Mouse (Mus musculus): ENCODE measurements at regions not wholly inside any gene's neighbourhood (a gene's known extent, or its start where the extent isn't known, plus 50 kb on each side); places are given as distances from the start of the nearest gene placed in this dataset.

GRCm38 (mm10) chr8:128078740-128079139 lies 279.7 kb upstream of the Nrp1 start:
- Histone ChIP-seq H3K4me3 (replicated peaks; ENCODE audit: insufficient read depth, low read depth, low read length) (no peak overlapping the region), H3K27ac (ENCODE audit: insufficient read depth, low read length) (no peak overlapping the region), H3K4me1 (ENCODE audit: control insufficient read depth, insufficient read depth, low read length) (no peaks in the 10 kb centered on the region), H3K27me3 (ENCODE audit: control insufficient read depth, insufficient read depth, low read length) (no peaks in the 10 kb centered on the region)
- 87% methylated on average over 1 of the region's 1 CpGs for WGBS
- no peak for DNase-seq
- no peak for TF ChIP-seq POLR2A (IDR thresholded peaks at IDR 0.05; ENCODE audit: borderline replicate concordance, insufficient read depth, low read length)
- TF ChIP-seq CTCF (IDR thresholded peaks at IDR 0.05; ENCODE audit: borderline replicate concordance, insufficient read depth, low read depth, low read length), result no peak

DNA sequence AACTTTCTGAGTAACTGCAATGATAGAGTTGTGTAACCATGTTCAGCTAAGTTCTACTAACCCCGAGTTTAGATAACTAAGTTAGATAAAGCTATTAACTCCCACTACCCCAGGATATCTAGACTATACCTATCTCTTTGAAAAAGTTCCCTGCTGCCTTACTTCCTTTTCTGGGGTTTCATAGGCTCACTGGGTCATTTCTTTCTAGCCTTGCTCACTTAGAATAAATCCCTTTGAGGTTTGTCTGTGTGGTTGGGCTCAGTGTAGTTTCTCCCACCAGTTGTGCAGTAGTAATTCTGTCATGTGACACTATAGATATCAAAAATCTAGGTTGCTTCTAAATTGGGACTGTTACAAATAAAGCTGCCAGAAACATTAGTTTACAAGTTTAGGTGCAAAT lies 272.6 kb upstream of the Nrp1 start:
- DNase-seq, result no peak
- WGBS, result 89% methylated on average over 1 of the region's 1 CpGs
- H3K4me1 ChIP-seq (ENCODE audit: control insufficient read depth, insufficient read depth, low read length), result no peaks in the 10 kb centered on the region
- TF ChIP-seq POLR2A (IDR thresholded peaks at IDR 0.05; ENCODE audit: borderline replicate concordance, insufficient read depth, low read length) (no peak), CTCF (IDR thresholded peaks at IDR 0.05; ENCODE audit: borderline replicate concordance, insufficient read depth, low read depth, low read length) (no peak)
- no peak overlapping the region for H3K4me3 ChIP-seq (replicated peaks; ENCODE audit: insufficient read depth, low read depth, low read length)
- H3K27ac ChIP-seq (ENCODE audit: insufficient read depth, low read length), result no peak overlapping the region
- no peaks in the 10 kb centered on the region for H3K27me3 ChIP-seq (ENCODE audit: control insufficient read depth, insufficient read depth, low read length)

DNA sequence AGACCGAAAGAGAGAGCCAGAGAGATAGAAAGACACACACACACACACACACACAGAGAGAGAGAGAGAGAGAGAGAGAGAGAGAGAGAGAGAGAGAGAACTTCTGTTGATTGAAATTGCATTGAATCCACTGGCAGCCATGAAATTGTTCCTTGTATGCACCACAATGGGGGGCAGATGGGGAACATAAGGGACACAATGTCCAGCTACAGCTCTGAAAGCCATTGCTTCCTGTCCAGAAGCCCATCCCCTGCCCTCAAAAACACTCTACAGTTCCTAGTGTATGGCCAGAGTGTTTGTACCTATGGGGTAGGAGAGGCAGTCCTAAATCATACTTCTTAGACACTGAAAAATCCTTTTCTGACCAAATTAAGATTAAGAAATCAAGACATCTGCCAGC lies 270.9 kb upstream of the Nrp1 start:
- Histone ChIP-seq H3K27me3 (ENCODE audit: control insufficient read depth, insufficient read depth, low read length) (no peaks in the 10 kb centered on the region), H3K4me1 (ENCODE audit: control insufficient read depth, insufficient read depth, low read length) (no peaks in the 10 kb centered on the region), H3K27ac (ENCODE audit: insufficient read depth, low read length) (no peak overlapping the region), H3K4me3 (replicated peaks; ENCODE audit: insufficient read depth, low read depth, low read length) (no peak overlapping the region)
- no peak for DNase-seq
- TF ChIP-seq POLR2A (IDR thresholded peaks at IDR 0.05; ENCODE audit: borderline replicate concordance, insufficient read depth, low read length), result no peak
- TF ChIP-seq CTCF (IDR thresholded peaks at IDR 0.05; ENCODE audit: borderline replicate concordance, insufficient read depth, low read depth, low read length), result no peak
- 46% methylated on average over 1 of the region's 1 CpGs for WGBS

DNA sequence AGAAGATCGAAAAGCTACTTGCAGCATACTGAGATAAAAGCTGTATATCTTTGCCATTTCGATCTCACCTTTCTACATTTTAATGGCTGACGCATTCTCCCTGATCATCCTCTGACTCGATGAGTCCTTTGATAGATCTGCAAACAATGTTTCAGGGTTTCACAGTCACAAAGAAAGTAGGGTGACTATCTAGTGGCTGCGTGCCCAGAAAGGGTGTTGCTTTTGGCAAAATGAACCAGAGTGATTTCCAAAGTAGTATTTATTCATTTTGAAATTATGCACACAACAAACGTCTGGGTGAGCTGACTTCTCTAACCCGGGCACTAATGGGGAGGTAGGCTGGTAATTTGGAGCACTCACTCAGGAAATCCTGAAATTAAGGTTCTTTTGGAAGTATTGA lies 265.6 kb upstream of the Nrp1 start:
- WGBS, result 67% methylated on average over 7 of the region's 7 CpGs
- no peak for TF ChIP-seq CTCF (IDR thresholded peaks at IDR 0.05; ENCODE audit: borderline replicate concordance, insufficient read depth, low read depth, low read length)
- no peak for TF ChIP-seq POLR2A (IDR thresholded peaks at IDR 0.05; ENCODE audit: borderline replicate concordance, insufficient read depth, low read length)
- H3K27me3 ChIP-seq (ENCODE audit: control insufficient read depth, insufficient read depth, low read length), result no peaks in the 10 kb centered on the region
- no peaks in the 10 kb centered on the region for H3K4me1 ChIP-seq (ENCODE audit: control insufficient read depth, insufficient read depth, low read length)
- DNase-seq, result no peak
- H3K27ac ChIP-seq (ENCODE audit: insufficient read depth, low read length), result no peak overlapping the region
- H3K4me3 ChIP-seq (replicated peaks; ENCODE audit: insufficient read depth, low read depth, low read length), result no peak overlapping the region

- no peak overlapping the region for H3K27ac ChIP-seq (ENCODE audit: insufficient read depth, low read length)
- H3K4me1 ChIP-seq (ENCODE audit: control insufficient read depth, insufficient read depth, low read length), result no peaks in the 10 kb centered on the region
- no peak for DNase-seq
- H3K4me3 ChIP-seq (replicated peaks; ENCODE audit: insufficient read depth, low read depth, low read length), result no peak overlapping the region
- H3K27me3 ChIP-seq (ENCODE audit: control insufficient read depth, insufficient read depth, low read length), result no peaks in the 10 kb centered on the region
- 93% methylated on average over 1 of the region's 1 CpGs for WGBS
- TF ChIP-seq POLR2A (IDR thresholded peaks at IDR 0.05; ENCODE audit: borderline replicate concordance, insufficient read depth, low read length), result no peak
- no peak for TF ChIP-seq CTCF (IDR thresholded peaks at IDR 0.05; ENCODE audit: borderline replicate concordance, insufficient read depth, low read depth, low read length)
Observed at GRCm38 (mm10) chr8:128095451-128095850, 263.0 kb upstream of the Nrp1 start.

DNA sequence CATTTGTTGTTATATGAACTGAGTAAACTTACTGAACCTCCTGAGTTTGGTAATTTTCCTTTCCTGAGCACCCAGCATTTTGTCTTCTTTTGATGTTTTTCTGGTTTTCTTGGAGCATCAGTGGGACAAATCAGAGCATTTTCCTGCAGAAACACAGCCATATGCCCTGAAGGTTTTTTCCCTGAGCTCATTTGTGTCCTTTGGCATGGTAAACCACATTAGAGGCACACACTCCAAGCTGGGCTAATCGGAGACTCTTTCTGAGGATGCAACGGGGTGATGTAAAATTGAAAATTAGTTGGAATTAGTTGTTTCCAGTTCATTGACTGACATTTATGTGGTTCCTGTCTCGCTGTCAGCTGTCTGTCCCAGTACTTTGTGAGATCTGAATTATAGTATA lies 260.8 kb upstream of the Nrp1 start:
- TF ChIP-seq CTCF (IDR thresholded peaks at IDR 0.05; ENCODE audit: borderline replicate concordance, insufficient read depth, low read depth, low read length) (no peak), POLR2A (IDR thresholded peaks at IDR 0.05; ENCODE audit: borderline replicate concordance, insufficient read depth, low read length) (no peak)
- no peaks in the 10 kb centered on the region for H3K27me3 ChIP-seq (ENCODE audit: control insufficient read depth, insufficient read depth, low read length)
- 37% methylated on average over 3 of the region's 3 CpGs for WGBS
- no peak overlapping the region for H3K4me3 ChIP-seq (replicated peaks; ENCODE audit: insufficient read depth, low read depth, low read length)
- no peak overlapping the region for H3K27ac ChIP-seq (ENCODE audit: insufficient read depth, low read length)
- DNase-seq, result no peak
- no peaks in the 10 kb centered on the region for H3K4me1 ChIP-seq (ENCODE audit: control insufficient read depth, insufficient read depth, low read length)

DNA sequence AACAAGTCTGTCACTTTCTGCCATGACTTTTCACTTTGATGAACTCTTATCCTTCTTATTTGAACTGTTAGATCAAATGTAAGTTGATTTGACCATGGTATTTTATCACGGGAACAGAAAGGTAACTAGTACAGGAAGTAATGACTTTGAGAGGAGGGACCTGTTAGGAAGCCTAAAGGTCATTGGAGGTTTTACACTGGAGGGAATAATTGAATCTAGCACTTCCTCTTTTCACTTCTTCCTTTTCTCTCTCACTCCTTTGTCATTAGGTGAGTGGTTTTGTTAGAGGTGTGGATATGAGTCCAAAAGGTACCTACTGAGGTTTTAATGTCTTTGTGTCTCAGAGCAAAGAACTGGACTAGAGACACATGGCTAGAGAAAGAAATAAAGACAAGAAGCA lies 255.0 kb upstream of the Nrp1 start:
- no peak for TF ChIP-seq POLR2A (IDR thresholded peaks at IDR 0.05; ENCODE audit: borderline replicate concordance, insufficient read depth, low read length)
- no peak for TF ChIP-seq CTCF (IDR thresholded peaks at IDR 0.05; ENCODE audit: borderline replicate concordance, insufficient read depth, low read depth, low read length)
- DNase-seq, result no peak
- Histone ChIP-seq H3K4me1 (ENCODE audit: control insufficient read depth, insufficient read depth, low read length) (no peaks in the 10 kb centered on the region), H3K27ac (ENCODE audit: insufficient read depth, low read length) (no peak overlapping the region), H3K4me3 (replicated peaks; ENCODE audit: insufficient read depth, low read depth, low read length) (no peak overlapping the region), H3K27me3 (ENCODE audit: control insufficient read depth, insufficient read depth, low read length) (no peaks in the 10 kb centered on the region)
- WGBS, result 92% methylated on average over 1 of the region's 1 CpGs

- no peak for DNase-seq
- H3K27me3 ChIP-seq (ENCODE audit: control insufficient read depth, insufficient read depth, low read length), result no peaks in the 10 kb centered on the region
- H3K27ac ChIP-seq (ENCODE audit: insufficient read depth, low read length), result no peak overlapping the region
- no peak overlapping the region for H3K4me3 ChIP-seq (replicated peaks; ENCODE audit: insufficient read depth, low read depth, low read length)
- no peaks in the 10 kb centered on the region for H3K4me1 ChIP-seq (ENCODE audit: control insufficient read depth, insufficient read depth, low read length)
- WGBS, result 89% methylated on average over 2 of the region's 2 CpGs
- TF ChIP-seq CTCF (IDR thresholded peaks at IDR 0.05; ENCODE audit: borderline replicate concordance, insufficient read depth, low read depth, low read length) (no peak), POLR2A (IDR thresholded peaks at IDR 0.05; ENCODE audit: borderline replicate concordance, insufficient read depth, low read length) (no peak)
Observed at GRCm38 (mm10) chr8:128106569-128106968, 251.8 kb upstream of the Nrp1 start.
